Mouse (Mus musculus) brain, embryonic 14.5 days (tissue): ENCODE measurements around the gene Pard6a.

Source experiments
- CTCF ChIP-seq: fragments of 200-500 bp; IDR thresholded peaks from 2 replicates; pipeline ENCODE4 v1.5.1; 2012; ENCODE audit warnings: inconsistent platforms, mild to moderate bottlenecking, moderate library complexity, borderline replicate concordance; ENCODE audit not compliant: insufficient read depth, insufficient read length; ENCODE audit errors: extremely low read depth
- POLR2A ChIP-seq: fragments of 200-500 bp; IDR thresholded peaks from 2 replicates; pipeline ENCODE4 v1.6.1; 2012; ENCODE audit warnings: mild to moderate bottlenecking, inconsistent platforms, borderline replicate concordance; ENCODE audit not compliant: poor library complexity, insufficient read depth, insufficient read length, severe bottlenecking; ENCODE audit errors: extremely low read depth

- no peak for TF ChIP-seq CTCF
- no peak for TF ChIP-seq POLR2A
These were observed 1.3 kb upstream of the Pard6a start for GRCm38 (mm10) chr8:105699488-105700215.
